ENCODE assay signal across 24 mouse cellular contexts in the genomic region with DNA sequence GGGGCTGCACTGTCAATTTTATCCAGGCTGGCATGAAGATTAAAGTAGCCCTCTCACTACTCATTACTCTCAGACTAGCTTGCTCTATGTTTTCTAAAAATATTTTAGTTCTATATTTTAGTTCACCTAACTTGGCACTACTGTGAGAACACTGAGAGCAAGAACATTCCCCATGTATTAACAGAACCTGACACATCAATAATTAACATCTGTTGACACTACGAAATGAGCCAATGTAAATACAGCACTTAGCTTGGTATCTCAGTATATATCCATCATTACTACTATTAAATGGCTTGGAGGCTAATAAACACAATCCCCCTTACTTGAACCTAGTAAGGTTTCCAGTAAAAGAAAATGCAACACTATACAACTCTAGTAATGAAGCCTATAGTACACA.
"Had no signal": no experiment of that assay in that cellular context is flagged by ENCODE, and none has a peak within 500 bp of the region (broad histone marks: within the 10 kb centered on the region; RNA-seq: fewer than 3 reads in every experiment).

No protein-coding gene starts in this region.

- H3K27me3 ChIP-seq: heart, embryonic 13.5 days; heart, embryonic 15.5 days; hindbrain, embryonic 12.5 days; intestine, embryonic 15.5 days; limb, embryonic 12.5 days; liver, embryonic 12.5 days had no signal

- H3K4me2 ChIP-seq: heart, embryonic 11.5 days; heart, embryonic 13.5 days; heart, embryonic 15.5 days; hindbrain, embryonic 12.5 days; hindbrain, embryonic 14.5 days; intestine, embryonic 15.5 days; limb, embryonic 12.5 days; liver, embryonic 12.5 days had no signal

- H3K27ac ChIP-seq: heart, embryonic 13.5 days; heart, embryonic 15.5 days; hindbrain, embryonic 10.5 days; hindbrain, embryonic 12.5 days; hindbrain, embryonic 14.5 days; intestine, embryonic 15.5 days; layer of hippocampus, adult 2 months; left cerebral cortex, adult 2 months; limb, embryonic 10.5 days; limb, embryonic 12.5 days; liver, embryonic 12.5 days; liver, embryonic 14.5 days had no signal

- ATAC-seq: hindbrain, embryonic 16.5 days; inflammation-experienced regulatory T-cells, adult 6 months; intestine, embryonic 15.5 days; intestine, postnatal 0 days; liver, embryonic 12.5 days had no signal

- H3K4me1 ChIP-seq: hindbrain, embryonic 10.5 days; hindbrain, embryonic 12.5 days; intestine, embryonic 15.5 days; limb, embryonic 10.5 days; limb, embryonic 12.5 days; liver, embryonic 12.5 days had no signal

- H3K36me3 ChIP-seq: heart, embryonic 15.5 days had no signal

- DNase-seq: gastrocnemius, postnatal 25 days; heart, adult 18-20 months; heart, postnatal 10 days; heart, postnatal 4 days; kidney, adult 18-20 months; kidney, adult 8-10 months; kidney, postnatal 14 days; kidney, postnatal 4 days had no signal

- H3K9me3 ChIP-seq: heart, embryonic 13.5 days; heart, embryonic 15.5 days; hindbrain, embryonic 10.5 days; hindbrain, embryonic 12.5 days; intestine, embryonic 15.5 days; limb, embryonic 10.5 days; limb, embryonic 12.5 days; liver, embryonic 12.5 days had no signal

- H3K4me3 ChIP-seq: heart, embryonic 13.5 days; heart, embryonic 15.5 days; hindbrain, embryonic 10.5 days; hindbrain, embryonic 12.5 days; intestine, embryonic 15.5 days; layer of hippocampus, adult 2 months; left cerebral cortex, adult 2 months; limb, embryonic 10.5 days; limb, embryonic 12.5 days; liver, embryonic 12.5 days had no signal

- H3K9ac ChIP-seq: heart, embryonic 13.5 days; heart, embryonic 15.5 days; hindbrain, embryonic 12.5 days; hindbrain, embryonic 14.5 days; intestine, embryonic 15.5 days; limb, embryonic 12.5 days; liver, embryonic 12.5 days; liver, embryonic 14.5 days had no signal
